Mouse (Mus musculus) heart, embryonic 14.5 days (tissue): ENCODE results near the gene Abhd17b. TPM values are rescaled to one million over a fixed set of nuclear protein-coding genes. Genes with fewer than 3 reads are reported as not detected.
A peak's percentile ranks its signal among the peaks of the same experiment; 100 is the strongest.

ENCODE experiments used
- ATAC-seq: fragments of 200-750 bp; cut with Nextera tagmentation; 2 replicates; pipeline ENCODE4 v1.8.0; 2017; ENCODE audit warnings: low read depth, moderate TSS enrichment; ENCODE audit not compliant: insufficient number of reproducible peaks, insufficient read depth, low FRiP score
- H3K27ac ChIP-seq, 2 experiments: fragments of 200-500 bp in 1 of 2; fragments of 300-500 bp in 1 of 2; sonication (generic) in 1 of 2; replicated peaks in 1 of 2; 2 replicates each; pipeline ENCODE4 v1.5.1; 2012 to 2014; ENCODE audit warnings: low read depth in 2 of 2, low read length in 2 of 2, control low read depth in 1 of 2, mild to moderate bottlenecking in 1 of 2, mixed read lengths in 1 of 2; ENCODE audit not compliant: control insufficient read depth in 1 of 2, insufficient read depth in 1 of 2
- H3K27me3 ChIP-seq: fragments of 300-500 bp; sonication (generic); 2 replicates; pipeline ENCODE4 v1.6.1; 2014; ENCODE audit warnings: mild to moderate bottlenecking, low read length, control low read depth; ENCODE audit not compliant: control insufficient read depth, insufficient read depth
- H3K36me3 ChIP-seq: fragments of 300-500 bp; sonication (generic); 2 replicates; pipeline ENCODE4 v1.6.1; 2014; ENCODE audit warnings: mild to moderate bottlenecking, control low read depth, low read length, mixed read lengths; ENCODE audit not compliant: control insufficient read depth, insufficient read depth
- H3K4me1 ChIP-seq, 2 experiments: fragments of 200-500 bp in 1 of 2; fragments of 300-500 bp in 1 of 2; sonication (generic) in 1 of 2; 2 replicates each; pipeline ENCODE4 v1.6.1; 2012 to 2014; ENCODE audit warnings: low read length in 2 of 2, control low read depth in 1 of 2, mixed read lengths in 1 of 2; ENCODE audit not compliant: control insufficient read depth in 2 of 2, insufficient read depth in 2 of 2
- H3K4me2 ChIP-seq: fragments of 300-500 bp; sonication (generic); 2 replicates; pipeline ENCODE4 v1.6.1; 2014; ENCODE audit warnings: mild to moderate bottlenecking, low read length
- H3K4me3 ChIP-seq, 2 experiments: fragments of 200-500 bp in 1 of 2; fragments of 300-500 bp in 1 of 2; sonication (generic) in 1 of 2; 2 replicates each; pipeline ENCODE4 v1.5.1; 2012 to 2014; ENCODE audit warnings: low read length in 2 of 2, mild to moderate bottlenecking in 2 of 2, control low read depth in 1 of 2, low read depth in 1 of 2, moderate library complexity in 1 of 2; ENCODE audit not compliant: control insufficient read depth in 1 of 2, insufficient read depth in 1 of 2
- H3K9ac ChIP-seq: fragments of 300-500 bp; sonication (generic); 2 replicates; pipeline ENCODE4 v1.6.1; 2014; ENCODE audit warnings: mild to moderate bottlenecking, low read length
- H3K9me3 ChIP-seq: fragments of 300-500 bp; sonication (generic); 2 replicates; pipeline ENCODE4 v1.6.1; 2016; ENCODE audit warnings: low read length, control low read depth; ENCODE audit not compliant: control insufficient read depth
- WGBS: fragments of 180-500 bp; shearing (Covaris S2); extraction: QIAGEN DNeasy Blood & Tissue Kit; methylation state at CpG from one replicate; pipeline ENCODE4 v1.1.7; 2014; 5-methylcytosine and 5-hydroxymethylcytosine counted together
- polyA plus RNA-seq: library from polyadenylated mRNA; unstranded; fragments of >200 nt; fragmentation: Nextera tagmentation; extraction: Ambion mirVana; gene quantifications from 2 replicates; pipeline ENCODE4 v1.2.1, GENCODE M21; 2014

Abhd17b gene
- 25.9 and 27.0 TPM in 2 replicates for polyA plus RNA-seq

DNA sequence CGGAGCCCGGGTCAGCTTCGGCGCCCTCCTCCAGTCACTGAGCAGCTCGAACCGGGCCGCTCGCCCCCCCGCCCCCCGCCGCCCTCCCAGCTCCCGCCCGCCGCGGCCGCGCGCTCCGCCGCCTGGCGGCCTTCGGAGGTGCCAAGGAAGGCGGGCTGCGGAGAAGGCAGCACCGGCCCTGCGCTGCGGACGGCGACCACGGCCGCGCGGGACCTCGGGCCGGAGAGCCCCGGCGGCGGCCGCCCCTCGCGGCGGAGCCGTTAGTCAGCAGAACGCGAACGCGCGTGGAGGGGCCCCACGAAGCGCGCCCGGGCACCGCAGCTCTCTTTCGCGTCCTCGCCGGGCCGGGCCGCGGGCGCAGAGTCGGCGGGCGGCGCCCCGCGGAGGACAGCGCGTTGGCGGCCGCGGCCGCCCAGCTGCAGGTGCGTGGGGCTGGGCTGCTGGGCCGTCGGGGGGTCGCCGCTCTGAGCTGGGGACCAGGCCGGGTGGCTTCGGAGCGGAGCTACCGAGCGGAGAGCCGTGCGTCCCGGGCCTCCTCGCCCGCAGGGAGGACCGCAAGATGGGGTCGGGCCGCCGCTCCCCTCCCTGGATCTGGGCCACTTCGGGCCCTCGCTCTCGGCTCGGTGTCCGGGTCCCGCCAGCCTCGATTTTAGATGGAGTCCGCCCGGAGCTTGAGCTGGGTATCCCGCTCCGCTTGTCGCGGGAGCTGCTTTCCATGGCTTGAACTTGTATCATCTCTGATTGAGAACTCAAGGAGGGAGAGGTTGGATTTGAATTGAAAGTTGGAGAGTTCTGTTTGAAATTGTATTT lies at the start of gene Abhd17b:
Abhd17b (plus strand) TSS at position 14 of the 810 bp plus-strand sequence.
- no peaks in the 10 kb centered on the region for H3K27me3 ChIP-seq
- H3K9me3 ChIP-seq: no peaks in the 10 kb centered on the region
- peaks cover 2 to 23% of the 10 kb centered on the region in 2 experiments; a peak in 3 of 4 replicates for H3K4me1 ChIP-seq
- peak within 1 kb of the TSS; percentile 96 for H3K9ac ChIP-seq
- peak within 1 kb of the TSS; percentile 91 for H3K4me2 ChIP-seq
- H3K4me3 ChIP-seq: peak within 1 kb of the TSS; percentile 95 to 98
- ATAC-seq: peak; percentile 51
- H3K36me3 ChIP-seq: no peaks in the 10 kb centered on the region
- under 1% methylated on average over 105 of the region's 105 CpGs for WGBS
- peak within 1 kb of the TSS; percentile 96 to 99 for H3K27ac ChIP-seq

DNA sequence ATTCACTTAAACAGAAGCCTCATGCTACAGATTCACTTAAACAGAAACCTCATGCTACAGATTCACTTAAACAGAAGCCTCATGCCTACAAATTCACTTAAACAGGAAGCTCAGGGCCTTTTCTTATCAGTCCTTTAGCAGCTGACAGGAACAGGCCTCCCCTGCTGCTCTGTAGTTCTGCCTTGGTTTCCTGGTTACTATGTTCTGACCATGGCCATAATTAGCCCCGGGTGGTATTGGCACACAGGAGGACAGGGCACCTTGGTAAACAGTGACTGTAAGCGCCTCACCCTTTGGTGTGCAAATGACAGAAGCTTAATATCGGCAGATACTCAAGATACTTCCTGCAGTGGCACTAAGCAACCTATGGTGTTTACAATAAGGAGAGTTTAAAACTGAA lies 49.1 kb upstream of the Abhd17b start:
- Histone ChIP-seq H3K27me3 (no peaks in the 10 kb centered on the region), H3K4me1 (peaks cover 2 to 6% of the 10 kb centered on the region in 2 experiments; a peak in 1 of 4 replicates), H3K27ac (0 out of 4 replicates have a peak overlapping the region, but pooled peaks have one; percentile 8 to 35), H3K9ac (no peak overlapping the region), H3K4me3 (no peak overlapping the region), H3K9me3 (no peaks in the 10 kb centered on the region), H3K36me3 (no peaks in the 10 kb centered on the region), H3K4me2 (no peak overlapping the region)
- WGBS: 33% methylated on average over 3 of the region's 3 CpGs
- ATAC-seq: no peak

DNA sequence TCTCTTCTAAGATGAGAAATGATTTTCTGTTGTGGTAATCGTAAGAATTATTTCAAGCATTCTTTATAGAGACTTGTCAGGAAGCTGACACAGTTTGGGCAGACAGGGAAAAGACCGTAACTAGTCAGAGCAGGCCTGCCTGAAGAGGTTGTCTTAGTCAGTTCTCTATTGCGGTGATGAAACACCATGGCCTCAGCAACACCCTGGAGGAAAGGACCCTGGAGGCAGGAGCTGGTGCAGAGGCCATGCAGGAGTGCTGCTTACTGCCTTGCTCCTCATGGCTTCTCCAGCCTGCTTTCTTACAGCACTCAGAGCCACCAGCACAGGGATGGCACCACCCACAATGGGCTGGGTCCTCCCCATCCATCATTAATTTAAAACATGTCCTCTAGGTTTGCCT lies 47.7 kb upstream of the Abhd17b start:
- peaks cover 2 to 6% of the 10 kb centered on the region in 2 experiments; a peak in 1 of 4 replicates for H3K4me1 ChIP-seq
- H3K27ac ChIP-seq: no peak overlapping the region
- no peak for ATAC-seq
- no peak overlapping the region for H3K9ac ChIP-seq
- no peaks in the 10 kb centered on the region for H3K36me3 ChIP-seq
- H3K9me3 ChIP-seq: no peaks in the 10 kb centered on the region
- no peak overlapping the region for H3K4me3 ChIP-seq
- WGBS: 93% methylated on average over 3 of the region's 3 CpGs
- no peak overlapping the region for H3K4me2 ChIP-seq
- no peaks in the 10 kb centered on the region for H3K27me3 ChIP-seq

DNA sequence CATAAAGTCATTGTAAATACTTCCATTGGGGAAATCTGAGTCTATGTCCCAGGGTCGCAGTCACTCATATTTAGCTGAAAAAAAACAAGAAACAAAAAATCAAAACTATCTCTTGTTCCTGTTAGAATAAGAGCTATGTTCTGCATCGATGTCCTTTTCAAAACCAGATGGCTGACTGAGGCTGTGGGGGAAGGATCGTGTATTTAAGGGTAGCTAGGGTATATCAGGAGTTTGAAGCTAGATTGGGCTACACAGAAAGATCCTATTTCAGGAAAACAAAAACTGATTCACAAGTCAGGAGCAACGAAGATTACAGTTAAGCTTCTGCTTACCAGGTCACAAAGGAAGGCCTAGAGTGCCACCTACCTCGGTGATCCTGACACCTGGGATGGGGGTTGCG lies 42.7 kb upstream of the Abhd17b start:
- H3K27me3 ChIP-seq: no peaks in the 10 kb centered on the region
- no peaks in the 10 kb centered on the region for H3K4me1 ChIP-seq
- H3K9ac ChIP-seq: no peak overlapping the region
- 66% methylated on average over 6 of the region's 6 CpGs for WGBS
- no peak overlapping the region for H3K4me3 ChIP-seq
- H3K4me2 ChIP-seq: no peak overlapping the region
- ATAC-seq: no peak
- no peak overlapping the region for H3K27ac ChIP-seq
- no peaks in the 10 kb centered on the region for H3K36me3 ChIP-seq
- H3K9me3 ChIP-seq: no peaks in the 10 kb centered on the region

DNA sequence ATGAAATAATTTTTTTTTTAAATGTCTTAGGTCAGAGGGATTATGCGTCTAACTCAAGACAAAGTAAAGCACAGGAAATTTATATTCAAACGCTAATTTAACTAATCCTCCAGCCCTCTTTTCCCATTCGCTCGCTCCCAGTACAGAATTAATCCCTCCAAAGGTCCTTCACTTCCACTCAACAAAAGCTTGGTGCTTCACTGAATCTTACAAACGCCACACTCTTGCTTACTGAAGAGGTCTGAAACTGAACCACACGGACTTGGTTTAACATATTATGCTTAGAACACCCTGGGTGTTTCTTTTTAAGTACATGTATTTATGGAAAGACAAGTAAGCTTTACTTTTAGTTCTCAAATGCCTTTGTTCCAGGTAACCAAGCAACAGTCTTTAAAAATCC lies 41.7 kb upstream of the Abhd17b start:
- no peak for ATAC-seq
- no peak overlapping the region for H3K9ac ChIP-seq
- 75% methylated on average over 6 of the region's 6 CpGs for WGBS
- no peaks in the 10 kb centered on the region for H3K36me3 ChIP-seq
- H3K4me1 ChIP-seq: no peaks in the 10 kb centered on the region
- no peaks in the 10 kb centered on the region for H3K9me3 ChIP-seq
- H3K27ac ChIP-seq: no peak overlapping the region
- no peak overlapping the region for H3K4me2 ChIP-seq
- no peaks in the 10 kb centered on the region for H3K27me3 ChIP-seq
- no peak overlapping the region for H3K4me3 ChIP-seq

DNA sequence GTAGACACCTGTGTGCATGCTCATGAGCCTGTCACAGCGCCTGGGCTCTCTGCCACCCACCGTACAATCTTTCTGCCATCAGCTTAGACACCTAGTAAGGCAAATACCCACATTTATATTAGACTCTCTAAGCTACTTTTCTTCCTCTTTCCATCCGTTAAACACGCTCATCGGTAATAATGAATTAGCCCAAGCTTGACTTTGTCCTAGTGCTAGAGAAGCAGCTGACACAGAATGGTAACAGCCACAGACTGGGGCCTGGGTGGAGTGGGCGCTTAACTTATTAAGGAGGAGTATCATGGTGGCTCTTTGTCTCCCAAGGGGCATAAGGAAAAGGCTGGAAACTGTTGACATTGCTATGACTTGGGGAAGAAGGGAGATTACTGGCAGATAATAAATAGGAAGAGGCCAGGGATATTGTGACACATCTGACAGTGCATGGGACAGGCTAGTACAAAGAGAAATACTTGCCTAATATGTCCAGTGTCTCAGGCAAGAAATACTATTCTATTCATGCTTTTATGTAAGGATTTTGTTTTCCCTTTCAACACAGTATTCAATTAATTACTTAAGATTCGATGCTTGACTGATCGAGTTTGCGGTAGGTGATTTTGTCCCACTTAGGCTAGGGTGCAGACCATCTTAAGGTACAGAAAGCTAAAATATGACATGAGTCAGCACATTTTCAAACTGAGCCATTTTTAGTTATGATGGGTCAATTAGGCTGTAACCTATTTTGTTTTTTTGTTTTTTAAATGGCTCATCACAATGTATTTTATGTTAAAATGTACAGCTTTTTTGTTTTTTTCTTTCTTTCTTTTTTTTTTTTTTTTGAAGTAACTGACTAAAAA lies 41.0 kb upstream of the Abhd17b start:
- ATAC-seq: no peak
- 91% methylated on average over 9 of the region's 9 CpGs for WGBS
- H3K27me3 ChIP-seq: no peaks in the 10 kb centered on the region

DNA sequence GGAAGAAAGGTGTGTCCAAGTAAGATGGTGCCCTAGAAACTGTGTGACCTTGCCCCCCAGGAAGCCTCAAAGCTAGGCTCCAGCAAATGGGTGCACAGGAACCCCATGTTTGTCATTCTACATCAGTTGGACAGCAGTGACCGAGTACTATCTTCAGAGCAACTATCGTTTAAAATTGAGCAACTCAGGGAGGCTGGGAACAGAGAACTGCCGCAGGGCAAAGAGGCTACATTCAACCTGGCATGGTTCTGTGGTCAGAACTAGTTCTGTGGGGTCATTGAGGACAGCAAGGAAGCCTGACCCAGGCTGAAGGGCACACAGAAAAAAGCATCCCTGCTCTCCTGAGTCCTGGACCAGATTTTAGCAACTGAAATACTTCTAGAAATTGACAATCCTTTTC lies 37.2 kb upstream of the Abhd17b start:
- Histone ChIP-seq H3K9ac (no peak overlapping the region), H3K4me1 (no peaks in the 10 kb centered on the region), H3K4me3 (no peak overlapping the region), H3K27ac (no peak overlapping the region), H3K9me3 (no peaks in the 10 kb centered on the region), H3K27me3 (no peaks in the 10 kb centered on the region), H3K36me3 (peaks cover 4% of the 10 kb centered on the region; the same call in 1 of the 2 replicates), H3K4me2 (no peak overlapping the region)
- no peak for ATAC-seq
- WGBS: 90% methylated on average over 3 of the region's 3 CpGs

More for the DNA sequence above, 41.0 kb upstream of the Abhd17b start:
- Histone ChIP-seq H3K27ac (no peak overlapping the region), H3K36me3 (no peaks in the 10 kb centered on the region), H3K4me2 (no peak overlapping the region), H3K4me3 (no peak overlapping the region), H3K9me3 (no peaks in the 10 kb centered on the region), H3K9ac (no peak overlapping the region), H3K4me1 (no peaks in the 10 kb centered on the region)
